1 mouse cellular context compared by ENCODE assay signal in the genomic region with DNA sequence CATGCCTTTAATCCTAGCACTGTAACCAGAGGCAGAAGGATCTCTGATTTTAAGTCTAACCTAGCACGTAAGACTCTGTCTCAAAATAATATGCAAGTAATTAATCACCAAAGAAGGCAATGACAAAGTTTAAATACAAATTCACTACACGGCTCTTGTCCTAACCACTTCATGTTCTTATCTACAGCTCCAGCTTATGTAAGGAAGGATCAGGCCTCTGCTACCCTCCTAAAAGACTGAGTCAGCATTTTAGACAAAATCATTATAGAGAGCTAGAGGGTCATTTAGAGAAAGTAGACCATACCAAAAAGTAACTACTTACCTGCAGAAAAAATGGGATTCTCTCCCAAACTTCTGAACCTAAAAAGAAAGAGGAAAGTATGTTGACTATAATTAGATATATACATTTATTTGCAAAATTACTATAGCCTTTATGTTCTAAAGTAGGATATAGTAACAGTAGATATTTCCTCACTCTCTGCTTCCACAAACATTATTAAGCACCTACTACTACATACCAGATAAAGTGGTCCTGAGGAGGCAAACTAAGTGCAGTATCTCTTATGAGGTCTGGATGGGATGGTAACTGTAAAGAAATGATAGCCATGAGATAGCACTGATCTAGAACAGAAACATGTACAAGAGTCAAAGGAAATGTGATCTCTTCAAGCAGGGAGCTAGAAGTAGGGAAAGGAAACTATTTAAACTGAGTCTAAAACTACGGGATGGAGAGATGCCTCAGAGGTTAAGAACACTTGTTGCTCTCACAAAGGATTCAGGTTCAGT.
TF ChIP-seq lines count a peak whose summit lies in the region.

No protein-coding gene starts in this region.

TF ChIP-seq in ES-E14, 5 proteins besides CTCF, POLR2A, EP300 and RAD21:
- TF ChIP-seq CHD2 (IDR thresholded peaks at IDR 0.05; ENCODE audit: low read depth, low read length) (no peak), ZNF384 (IDR thresholded peaks at IDR 0.05; ENCODE audit: low read depth, low read length) (no peak), ZC3H11A (IDR thresholded peaks at IDR 0.05; ENCODE audit: borderline replicate concordance, low read depth, low read length) (no peak), HCFC1 (IDR thresholded peaks at IDR 0.05; ENCODE audit: borderline replicate concordance, insufficient read depth, low read length) (no peak), MAFK (IDR thresholded peaks at IDR 0.05; ENCODE audit: insufficient read depth, low read depth, low read length) (peak; percentile 87)
